Mouse (Mus musculus) liver, adult 10 weeks (tissue): ENCODE data around the gene 6030468B19Rik. TPM values are rescaled to one million over a fixed set of nuclear protein-coding genes. Genes with fewer than 3 reads are reported as not detected.

Experiments
- polyA plus RNA-seq: library from polyadenylated mRNA; stranded (reverse); fragments of 350-450 nt; fragmentation: Illumina TruSeq; extraction: RNeasy Lipid Tissue Mini Kit (QIAGEN cat#74804); gene quantifications from one replicate; pipeline ENCODE4 v1.2.3, GENCODE M21; 2014; ENCODE audit warnings: low read depth, low replicate concordance

6030468B19Rik gene
- polyA plus RNA-seq, result not detected

GRCm38 (mm10) chr11:117797511-117798159 lies at the start of gene 6030468B19Rik:
6030468B19Rik (plus strand) TSS chr11:117797660.

DNA sequence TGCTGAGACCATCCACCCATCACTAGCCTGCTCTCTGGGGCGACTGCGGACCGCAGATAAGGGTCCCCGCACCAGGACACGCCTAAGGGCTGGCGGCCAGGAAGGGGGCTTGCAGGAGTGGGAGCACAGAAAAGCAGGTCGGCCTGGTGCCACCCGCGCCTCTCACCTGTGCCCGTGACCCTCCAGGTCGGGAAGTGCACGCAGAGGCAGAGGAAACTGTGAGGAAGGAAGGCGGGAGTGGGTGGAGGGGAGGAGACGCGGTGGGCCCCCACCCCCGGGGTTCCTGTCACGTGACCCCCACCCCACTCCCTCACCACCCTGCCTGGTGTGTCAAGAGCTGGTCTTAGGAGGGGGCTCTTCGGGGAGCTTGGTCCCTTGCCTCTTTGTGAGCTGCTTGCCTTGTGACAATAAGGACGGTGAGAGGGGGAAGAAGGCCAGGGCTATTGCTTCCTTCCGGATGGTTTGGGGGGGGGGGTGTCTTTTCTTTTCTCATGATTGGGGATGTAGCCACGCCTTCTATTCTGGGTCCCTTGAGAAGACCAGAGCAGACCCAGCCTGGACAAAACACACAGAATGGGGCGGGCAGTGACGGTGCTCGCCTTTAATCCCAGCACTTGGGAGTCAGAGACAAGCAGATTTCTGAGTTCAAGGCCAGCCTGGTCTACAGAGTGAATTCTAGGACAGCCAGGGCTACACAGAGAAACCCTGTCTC lies 15.3 kb upstream of the 6030468B19Rik start, which contains the start of the genes Tmc8 and Tmc6:
Gene Tmc8 (plus strand): TSS at position 84 of the 712 bp plus-strand sequence.
Gene Tmc6 (minus strand): TSS at position 206 of the 712 bp plus-strand sequence.

GRCm38 (mm10) chr11:117809407-117810311 lies 12.2 kb downstream of the 6030468B19Rik start, which contains the start of the genes Gm20708 and Syngr2:
Gm20708 (plus strand) TSS chr11:117809668.
Syngr2 (plus strand) TSS chr11:117809668.

GRCm38 (mm10) chr11:117825333-117826101 lies 28.1 kb downstream of the 6030468B19Rik start, which contains the start of the genes Afmid and Tk1:
Afmid (plus strand) TSS chr11:117825924.
Tk1 (minus strand) TSS chr11:117826092.

GRCm38 (mm10) chr11:117848985-117849671 lies 51.7 kb downstream of the 6030468B19Rik start, which contains the start of gene Birc5:
Birc5 (plus strand) TSS chr11:117849251.

Other genes starting within 250 kb of the 6030468B19Rik start
- gene Tnrc6c, start 143.4 kb upstream of the 6030468B19Rik start, polyA plus RNA-seq, result 2.5 TPM
- not detected for gene Tmc8, start 15.6 kb upstream of the 6030468B19Rik start, polyA plus RNA-seq
- gene Tmc6, start 15.5 kb upstream of the 6030468B19Rik start, polyA plus RNA-seq, result 1.2 TPM
- 52.2 TPM for gene Gm20708, start 12.0 kb downstream of the 6030468B19Rik start, polyA plus RNA-seq
- gene Syngr2, start 12.0 kb downstream of the 6030468B19Rik start, polyA plus RNA-seq, result 9.2 TPM
- gene Afmid, start 28.3 kb downstream of the 6030468B19Rik start, polyA plus RNA-seq, result 56.3 TPM
- gene Tk1, start 28.4 kb downstream of the 6030468B19Rik start, polyA plus RNA-seq, result 3.3 TPM
- 1.1 TPM for gene Birc5, start 51.6 kb downstream of the 6030468B19Rik start, polyA plus RNA-seq
- gene Tmem235, start 63.1 kb downstream of the 6030468B19Rik start, polyA plus RNA-seq, result not detected
- gene Tha1, start 75.8 kb downstream of the 6030468B19Rik start, polyA plus RNA-seq, result 0.24 TPM
- gene Socs3, start 172.4 kb downstream of the 6030468B19Rik start, polyA plus RNA-seq, result 4.7 TPM
- gene Pgs1, start 188.6 kb downstream of the 6030468B19Rik start, polyA plus RNA-seq, result 1.5 TPM